Mouse (Mus musculus): ENCODE measurements around the gene Tmem145. TPM values are rescaled to one million over a fixed set of nuclear protein-coding genes. Genes with fewer than 3 reads are reported as not detected.
A peak's percentile ranks its signal among the peaks of the same experiment; 100 is the strongest.

Tmem145 gene
- polyA plus RNA-seq, 1 experiment from 2014 or later, result 2.0 TPM

DNA sequence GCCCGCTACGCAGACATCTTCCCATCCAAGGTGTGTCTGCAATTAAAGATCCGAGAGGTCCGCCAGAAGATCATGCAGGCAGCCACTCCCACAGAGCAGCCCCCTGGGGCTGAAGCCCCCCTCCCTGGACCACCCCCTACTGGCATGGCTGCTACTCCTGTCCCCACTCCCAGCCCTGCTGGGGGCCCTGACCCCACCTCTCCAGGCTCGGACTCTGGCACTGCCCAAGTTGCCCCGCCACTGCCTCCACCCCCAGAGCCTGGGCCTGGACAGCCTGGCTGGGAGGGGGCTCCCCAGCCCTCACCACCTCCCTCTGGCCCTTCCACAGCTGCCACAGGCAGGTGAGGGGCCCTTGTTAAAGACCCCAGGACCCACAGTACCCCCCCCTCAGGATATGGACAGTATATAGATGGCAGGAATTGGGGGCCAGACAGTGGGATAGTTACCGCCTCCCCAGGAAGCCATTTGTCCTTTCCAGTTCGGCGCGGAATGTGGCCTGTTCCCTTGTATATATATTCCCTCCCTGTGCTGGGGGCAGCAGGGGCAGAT lies 12.6 kb upstream of the Tmem145 start:
- H3K27ac ChIP-seq (ENCODE audit: low read length), result no peak overlapping the region
- H3K36me3 ChIP-seq (ENCODE audit: control insufficient read depth, insufficient read depth, low read length), result peaks cover 71% of the 10 kb centered on the region
- no peak for ATAC-seq (ENCODE audit: insufficient number of reproducible peaks, insufficient read depth, low FRiP score, low read depth)
- no peaks in the 10 kb centered on the region for H3K9me3 ChIP-seq (ENCODE audit: control insufficient read depth, low read depth, low read length)
- no peak overlapping the region for H3K4me3 ChIP-seq (ENCODE audit: low read depth, low read length)
- WGBS, result 74% methylated on average over 9 of the region's 10 CpGs
- peaks cover 8% of the 10 kb centered on the region; the same call in 1 of the 2 replicates for H3K4me1 ChIP-seq (ENCODE audit: control insufficient read depth, insufficient read depth, low read length)
- H3K27me3 ChIP-seq (ENCODE audit: control insufficient read depth, insufficient read depth, low read length), result no peaks in the 10 kb centered on the region
- no peak overlapping the region for H3K4me2 ChIP-seq (replicated peaks; ENCODE audit: low read depth, low read length)
- no peak overlapping the region for H3K9ac ChIP-seq (replicated peaks; ENCODE audit: low read depth, low read length)

DNA sequence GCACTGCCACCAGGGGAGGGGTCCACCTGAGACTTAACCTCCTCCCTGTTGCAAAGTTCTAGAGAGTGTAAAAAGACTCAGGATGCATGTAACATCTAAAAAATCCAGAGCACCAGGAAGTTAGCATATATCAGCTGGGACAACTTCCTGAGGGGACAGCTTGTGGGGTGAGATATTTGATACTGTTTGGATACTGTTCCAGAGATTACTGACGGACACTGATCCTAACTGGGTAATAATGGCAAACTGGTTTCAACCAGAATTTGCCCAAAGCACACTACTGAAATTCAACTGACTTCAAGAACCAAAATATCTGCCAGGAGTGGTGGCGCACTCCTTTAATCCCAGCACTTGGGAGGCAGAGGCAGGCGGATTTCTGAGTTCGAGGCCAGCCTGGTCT lies 11.4 kb upstream of the Tmem145 start:
- H3K9ac ChIP-seq (replicated peaks; ENCODE audit: low read depth, low read length), result no peak overlapping the region
- H3K9me3 ChIP-seq (ENCODE audit: control insufficient read depth, low read depth, low read length), result no peaks in the 10 kb centered on the region
- H3K36me3 ChIP-seq (ENCODE audit: control insufficient read depth, insufficient read depth, low read length), result peaks cover 59% of the 10 kb centered on the region
- no peak overlapping the region for H3K4me3 ChIP-seq (ENCODE audit: low read depth, low read length)
- no peak overlapping the region for H3K4me2 ChIP-seq (replicated peaks; ENCODE audit: low read depth, low read length)
- H3K27ac ChIP-seq (ENCODE audit: low read length), result no peak overlapping the region
- H3K27me3 ChIP-seq (ENCODE audit: control insufficient read depth, insufficient read depth, low read length), result no peaks in the 10 kb centered on the region
- no peak for ATAC-seq (ENCODE audit: insufficient number of reproducible peaks, insufficient read depth, low FRiP score, low read depth)
- 86% methylated on average over 4 of the region's 4 CpGs for WGBS
- peaks cover 8% of the 10 kb centered on the region; the same call in 1 of the 2 replicates for H3K4me1 ChIP-seq (ENCODE audit: control insufficient read depth, insufficient read depth, low read length)

GRCm38 (mm10) chr7:25294960-25295722 lies 10.8 kb upstream of the Tmem145 start:
- no peaks in the 10 kb centered on the region for H3K27me3 ChIP-seq (ENCODE audit: control insufficient read depth, insufficient read depth, low read length)
- H3K4me2 ChIP-seq (replicated peaks; ENCODE audit: low read depth, low read length), result no peak overlapping the region
- peaks cover 52% of the 10 kb centered on the region for H3K36me3 ChIP-seq (ENCODE audit: control insufficient read depth, insufficient read depth, low read length)
- 84% methylated on average over 12 of the region's 12 CpGs for WGBS
- H3K9ac ChIP-seq (replicated peaks; ENCODE audit: low read depth, low read length), result no peak overlapping the region
- no peaks in the 10 kb centered on the region for H3K9me3 ChIP-seq (ENCODE audit: control insufficient read depth, low read depth, low read length)
- H3K27ac ChIP-seq (ENCODE audit: low read length), result no peak overlapping the region
- peaks cover 8% of the 10 kb centered on the region; the same call in 1 of the 2 replicates for H3K4me1 ChIP-seq (ENCODE audit: control insufficient read depth, insufficient read depth, low read length)
- H3K4me3 ChIP-seq (ENCODE audit: low read depth, low read length), result no peak overlapping the region
- no peak for ATAC-seq (ENCODE audit: insufficient number of reproducible peaks, insufficient read depth, low FRiP score, low read depth)

GRCm38 (mm10) chr7:25296945-25297453 lies 8.9 kb upstream of the Tmem145 start:
- peak overlapping the region; percentile 60 for H3K9ac ChIP-seq (replicated peaks; ENCODE audit: low read depth, low read length)
- peak; percentile 39; the same call in 1 of the 2 replicates for ATAC-seq (ENCODE audit: insufficient number of reproducible peaks, insufficient read depth, low FRiP score, low read depth)
- H3K36me3 ChIP-seq (ENCODE audit: control insufficient read depth, insufficient read depth, low read length), result peaks cover 34% of the 10 kb centered on the region
- peak overlapping the region; percentile 66 for H3K4me3 ChIP-seq (ENCODE audit: low read depth, low read length)
- under 1% methylated on average over 21 of the region's 21 CpGs for WGBS
- no peaks in the 10 kb centered on the region for H3K9me3 ChIP-seq (ENCODE audit: control insufficient read depth, low read depth, low read length)
- no peaks in the 10 kb centered on the region for H3K27me3 ChIP-seq (ENCODE audit: control insufficient read depth, insufficient read depth, low read length)
- H3K4me2 ChIP-seq (replicated peaks; ENCODE audit: low read depth, low read length), result peak overlapping the region; percentile 69
- peaks cover 6% of the 10 kb centered on the region; the same call in 1 of the 2 replicates for H3K4me1 ChIP-seq (ENCODE audit: control insufficient read depth, insufficient read depth, low read length)
- H3K27ac ChIP-seq (ENCODE audit: low read length), result peak overlapping the region; percentile 92

DNA sequence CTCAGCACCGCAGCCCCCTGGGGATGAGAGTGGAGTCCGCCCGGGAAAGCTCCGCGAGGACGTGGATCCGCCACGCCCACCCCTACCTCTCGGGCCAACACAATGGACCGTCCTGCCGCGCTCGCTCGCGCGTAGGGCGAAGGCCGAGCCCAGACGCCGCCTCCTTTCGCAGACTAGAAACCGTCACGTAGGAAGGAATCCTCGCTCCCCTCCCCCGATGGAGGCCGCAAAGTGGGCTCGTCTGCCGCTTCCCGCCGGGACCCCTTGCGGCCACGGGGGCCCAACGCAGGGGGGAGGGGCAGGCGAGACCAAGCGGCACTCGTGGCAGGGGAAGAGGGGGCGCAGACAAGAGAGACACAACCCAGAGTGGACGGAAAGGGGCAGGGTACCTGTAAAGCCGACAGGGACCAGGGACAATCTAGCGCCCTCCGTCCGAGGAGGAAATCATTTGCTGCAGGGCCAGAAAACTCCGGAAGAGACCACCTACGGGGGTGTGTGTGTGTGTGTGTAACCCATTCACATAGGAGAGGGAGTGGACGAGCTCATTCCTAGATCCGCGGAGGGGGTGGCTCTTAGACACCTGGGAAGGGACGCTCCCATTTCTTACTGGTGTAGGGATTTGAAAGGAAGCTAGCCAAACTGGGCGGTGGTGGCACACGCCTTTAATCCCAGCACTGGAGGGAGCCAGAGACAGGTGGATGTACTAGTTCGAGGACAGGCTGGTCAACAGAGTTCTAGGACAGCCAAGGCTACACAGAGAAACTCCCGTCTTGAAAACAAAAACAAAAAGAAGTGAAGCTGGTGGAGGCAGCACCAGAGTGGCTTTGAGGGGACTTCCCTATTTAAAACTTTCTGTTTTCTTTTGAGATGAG lies 8.2 kb upstream of the Tmem145 start, which contains the start of gene Pafah1b3:
Gene Pafah1b3 (minus strand): TSS at position 533 of the 872 bp plus-strand sequence.
- under 1% methylated on average over 52 of the region's 52 CpGs for WGBS
- H3K4me3 ChIP-seq (ENCODE audit: low read depth, low read length), result peak within 1 kb of the TSS; percentile 66
- peak within 1 kb of the TSS; percentile 60 for H3K9ac ChIP-seq (replicated peaks; ENCODE audit: low read depth, low read length)
- H3K36me3 ChIP-seq (ENCODE audit: control insufficient read depth, insufficient read depth, low read length), result peaks cover 27% of the 10 kb centered on the region
- peaks cover 6% of the 10 kb centered on the region; the same call in 1 of the 2 replicates for H3K4me1 ChIP-seq (ENCODE audit: control insufficient read depth, insufficient read depth, low read length)
- H3K27me3 ChIP-seq (ENCODE audit: control insufficient read depth, insufficient read depth, low read length), result no peaks in the 10 kb centered on the region
- H3K4me2 ChIP-seq (replicated peaks; ENCODE audit: low read depth, low read length), result peak within 1 kb of the TSS; percentile 69
- peak within 1 kb of the TSS; percentile 92 for H3K27ac ChIP-seq (ENCODE audit: low read length)
- no peaks in the 10 kb centered on the region for H3K9me3 ChIP-seq (ENCODE audit: control insufficient read depth, low read depth, low read length)
- peak; percentile 89 for ATAC-seq (ENCODE audit: insufficient number of reproducible peaks, insufficient read depth, low FRiP score, low read depth)

DNA sequence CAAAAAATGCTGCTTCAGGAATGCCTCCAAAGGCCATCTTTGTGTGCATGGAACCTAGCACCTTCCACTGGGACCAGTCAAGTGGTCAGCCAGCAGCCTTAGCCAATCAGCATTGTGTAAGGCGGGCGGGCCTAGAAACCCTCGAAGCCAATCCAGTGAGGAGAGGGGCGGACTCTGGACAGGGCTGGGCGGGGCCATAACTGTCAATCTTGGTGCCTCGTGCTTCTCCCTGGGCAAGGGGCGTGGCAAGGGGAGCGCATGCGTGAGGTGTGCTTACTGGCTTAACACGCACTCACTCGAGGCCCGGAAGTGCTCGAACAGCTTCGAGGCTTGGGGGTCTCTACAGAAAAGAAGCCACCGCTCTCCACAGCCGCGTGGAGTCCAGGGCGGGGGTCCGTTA lies 4.8 kb upstream of the Tmem145 start, which contains the start of gene Prr19:
Gene Prr19 (plus strand): TSS at position 349 of the 400 bp plus-strand sequence.
- no peak within 1 kb of the TSS for H3K4me3 ChIP-seq (ENCODE audit: low read depth, low read length)
- 58% methylated on average over 19 of the region's 19 CpGs for WGBS
- no peak for ATAC-seq (ENCODE audit: insufficient number of reproducible peaks, insufficient read depth, low FRiP score, low read depth)
- no peak within 1 kb of the TSS for H3K9ac ChIP-seq (replicated peaks; ENCODE audit: low read depth, low read length)
- H3K9me3 ChIP-seq (ENCODE audit: control insufficient read depth, low read depth, low read length), result no peaks in the 10 kb centered on the region
- no peaks in the 10 kb centered on the region for H3K27me3 ChIP-seq (ENCODE audit: control insufficient read depth, insufficient read depth, low read length)
- H3K4me2 ChIP-seq (replicated peaks; ENCODE audit: low read depth, low read length), result no peak within 1 kb of the TSS
- peaks cover 5% of the 10 kb centered on the region; the same call in 1 of the 2 replicates for H3K4me1 ChIP-seq (ENCODE audit: control insufficient read depth, insufficient read depth, low read length)
- H3K27ac ChIP-seq (ENCODE audit: low read length), result no peak within 1 kb of the TSS
- H3K36me3 ChIP-seq (ENCODE audit: control insufficient read depth, insufficient read depth, low read length), result no peaks in the 10 kb centered on the region

GRCm38 (mm10) chr7:25303003-25303684 lies 2.8 kb upstream of the Tmem145 start:
- Histone ChIP-seq H3K4me3 (ENCODE audit: low read depth, low read length) (no peak overlapping the region), H3K4me2 (replicated peaks; ENCODE audit: low read depth, low read length) (no peak overlapping the region), H3K9ac (replicated peaks; ENCODE audit: low read depth, low read length) (no peak overlapping the region), H3K4me1 (ENCODE audit: control insufficient read depth, insufficient read depth, low read length) (no peaks in the 10 kb centered on the region), H3K27ac (ENCODE audit: low read length) (no peak overlapping the region), H3K9me3 (ENCODE audit: control insufficient read depth, low read depth, low read length) (no peaks in the 10 kb centered on the region), H3K27me3 (ENCODE audit: control insufficient read depth, insufficient read depth, low read length) (no peaks in the 10 kb centered on the region), H3K36me3 (ENCODE audit: control insufficient read depth, insufficient read depth, low read length) (no peaks in the 10 kb centered on the region)
- no peak for ATAC-seq (ENCODE audit: insufficient number of reproducible peaks, insufficient read depth, low FRiP score, low read depth)
- WGBS, result 52% methylated on average over 9 of the region's 9 CpGs

- H3K9ac ChIP-seq (replicated peaks; ENCODE audit: low read depth, low read length), result no peak overlapping the region
- H3K4me3 ChIP-seq (ENCODE audit: low read depth, low read length), result no peak overlapping the region
- no peaks in the 10 kb centered on the region for H3K9me3 ChIP-seq (ENCODE audit: control insufficient read depth, low read depth, low read length)
- H3K36me3 ChIP-seq (ENCODE audit: control insufficient read depth, insufficient read depth, low read length), result no peaks in the 10 kb centered on the region
- H3K27me3 ChIP-seq (ENCODE audit: control insufficient read depth, insufficient read depth, low read length), result no peaks in the 10 kb centered on the region
- no peaks in the 10 kb centered on the region for H3K4me1 ChIP-seq (ENCODE audit: control insufficient read depth, insufficient read depth, low read length)
- WGBS, result 76% methylated on average over 3 of the region's 3 CpGs
- no peak overlapping the region for H3K27ac ChIP-seq (ENCODE audit: low read length)
- ATAC-seq (ENCODE audit: insufficient number of reproducible peaks, insufficient read depth, low FRiP score, low read depth), result no peak
- H3K4me2 ChIP-seq (replicated peaks; ENCODE audit: low read depth, low read length), result no peak overlapping the region
Observed at GRCm38 (mm10) chr7:25303685-25304006, 2.3 kb upstream of the Tmem145 start.

All from stomach, embryonic 14.5 days (tissue).